Mouse (Mus musculus): ENCODE results near the gene Lrrc8e.

DNA sequence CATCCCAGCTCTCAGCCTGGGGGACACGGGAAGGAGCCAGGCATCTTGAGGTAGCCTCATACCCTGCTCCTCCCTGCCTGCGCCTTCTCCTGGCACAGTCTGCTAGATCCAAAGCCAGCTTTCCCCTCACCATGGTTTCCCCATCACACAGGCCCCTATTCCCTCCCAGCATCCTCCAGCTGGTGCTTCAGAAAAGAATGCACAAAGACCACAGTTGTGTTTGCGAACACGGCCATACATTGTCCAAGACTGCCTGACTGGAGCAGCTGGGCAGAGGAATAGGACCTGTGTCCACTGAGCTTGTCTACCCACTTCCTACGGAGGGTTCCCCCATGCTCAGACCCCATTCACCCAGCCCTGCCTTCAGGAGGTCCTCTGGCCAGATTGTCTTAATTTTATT lies 34.3 kb upstream of the Lrrc8e start:
- no peak for TF ChIP-seq CTCF (IDR thresholded peaks at IDR 0.05; ENCODE audit: insufficient read depth, low read length)
- TF ChIP-seq POLR2A (IDR thresholded peaks at IDR 0.05; ENCODE audit: borderline replicate concordance, extremely low read depth, low read depth, low read length) = no peak
